Mouse (Mus musculus): ENCODE results near the gene Tcf7l2.

Tcf7l2 gene

GRCm38 (mm10) chr19:55793029-55793428, 51.4 kb downstream of the Tcf7l2 start:
- DNase-seq (ENCODE audit: low read depth, low spot score) = no peak

- DNase-seq (ENCODE audit: low read depth, low spot score) = no peak
Measured at GRCm38 (mm10) chr19:55794194-55794945, 52.8 kb downstream of the Tcf7l2 start.

- no peak for DNase-seq (ENCODE audit: low read depth, low spot score)
Measured at GRCm38 (mm10) chr19:55794946-55795340, 53.3 kb downstream of the Tcf7l2 start.

GRCm38 (mm10) chr19:55795349-55795748, 53.7 kb downstream of the Tcf7l2 start:
- DNase-seq (ENCODE audit: low read depth, low spot score) = no peak

- no peak for DNase-seq (ENCODE audit: low read depth, low spot score)
Measured at GRCm38 (mm10) chr19:55797834-55798233, 56.2 kb downstream of the Tcf7l2 start.

- no peak for DNase-seq (ENCODE audit: low read depth, low spot score)
Measured at GRCm38 (mm10) chr19:55799411-55799810, 57.8 kb downstream of the Tcf7l2 start.

- no peak for DNase-seq (ENCODE audit: low read depth, low spot score)
Measured at GRCm38 (mm10) chr19:55800059-55800458, 58.4 kb downstream of the Tcf7l2 start.

- DNase-seq (ENCODE audit: low read depth, low spot score) = no peak
Measured at GRCm38 (mm10) chr19:55803121-55803520, 61.5 kb downstream of the Tcf7l2 start.

- DNase-seq (ENCODE audit: low read depth, low spot score) = no peak
Measured at GRCm38 (mm10) chr19:55803797-55804196, 62.2 kb downstream of the Tcf7l2 start.

- no peak for DNase-seq (ENCODE audit: low read depth, low spot score)
Measured at GRCm38 (mm10) chr19:55804795-55805194, 63.2 kb downstream of the Tcf7l2 start.

- no peak for DNase-seq (ENCODE audit: low read depth, low spot score)
Measured at GRCm38 (mm10) chr19:55806434-55807193, 65.0 kb downstream of the Tcf7l2 start.

- no peak for DNase-seq (ENCODE audit: low read depth, low spot score)
Measured at GRCm38 (mm10) chr19:55807194-55808053, 65.8 kb downstream of the Tcf7l2 start.

- DNase-seq (ENCODE audit: low read depth, low spot score) = no peak
Measured at GRCm38 (mm10) chr19:55808304-55808703, 66.7 kb downstream of the Tcf7l2 start.

- no peak for DNase-seq (ENCODE audit: low read depth, low spot score)
Measured at GRCm38 (mm10) chr19:55809539-55809938, 67.9 kb downstream of the Tcf7l2 start.

GRCm38 (mm10) chr19:55812236-55812635, 70.6 kb downstream of the Tcf7l2 start:
- no peak for DNase-seq (ENCODE audit: low read depth, low spot score)

GRCm38 (mm10) chr19:55815010-55815790, 73.6 kb downstream of the Tcf7l2 start:
- DNase-seq (ENCODE audit: low read depth, low spot score) = peak; percentile 85

GRCm38 (mm10) chr19:55816974-55817373, 75.4 kb downstream of the Tcf7l2 start:
- no peak for DNase-seq (ENCODE audit: low read depth, low spot score)

GRCm38 (mm10) chr19:55820202-55820601, 78.6 kb downstream of the Tcf7l2 start:
- DNase-seq (ENCODE audit: low read depth, low spot score) = no peak

- no peak for DNase-seq (ENCODE audit: low read depth, low spot score)
Measured at GRCm38 (mm10) chr19:55825001-55825827, 83.6 kb downstream of the Tcf7l2 start.

- DNase-seq (ENCODE audit: low read depth, low spot score) = no peak
Measured at GRCm38 (mm10) chr19:55825951-55826507, 84.4 kb downstream of the Tcf7l2 start.

Data from mesoderm, embryonic 11.5 days (tissue).